Mouse (Mus musculus) CH12.LX (cell line): Measurements from ENCODE around the gene Fyb.

Experiments
- CTCF ChIP-seq, 2 experiments: IDR thresholded peaks in 1 of 2; conservative IDR thresholded peaks in 1 of 2; 2 replicates each; pipeline ENCODE4 v1.5.1; 2011 to 2012; ENCODE audit warnings: low read depth in 2 of 2, low read length in 2 of 2, improper control_type of control experiment in 1 of 2, inconsistent platforms in 1 of 2, mild to moderate bottlenecking in 1 of 2, moderate library complexity in 1 of 2
- EP300 ChIP-seq: IDR thresholded peaks from 2 replicates; pipeline ENCODE4 v1.6.1; 2011; ENCODE audit warnings: low read length, improper control_type of control experiment
- JUN ChIP-seq: IDR thresholded peaks from 2 replicates; pipeline ENCODE4 v1.6.1; 2011; ENCODE audit warnings: low read depth, mild to moderate bottlenecking, low read length, improper control_type of control experiment, moderate library complexity; ENCODE audit not compliant: insufficient read depth
- JUND ChIP-seq: conservative IDR thresholded peaks from 2 replicates; pipeline ENCODE4 v1.6.1; 2011; ENCODE audit warnings: low read depth, low read length, improper control_type of control experiment
- MAX ChIP-seq: IDR thresholded peaks from 2 replicates; pipeline ENCODE4 v1.6.1; 2011; ENCODE audit warnings: low read length, improper control_type of control experiment
- MAZ ChIP-seq: IDR thresholded peaks from 2 replicates; pipeline ENCODE4 v1.6.1; 2012; ENCODE audit warnings: low read depth, mild to moderate bottlenecking, inconsistent platforms, low read length, improper control_type of control experiment, moderate library complexity
- POLR2A ChIP-seq: IDR thresholded peaks from 2 replicates; pipeline ENCODE4 v1.6.1; 2011; ENCODE audit warnings: low read depth, mild to moderate bottlenecking, improper control_type of control experiment, low read length
- POLR2AphosphoS2 ChIP-seq: IDR thresholded peaks from 2 replicates; pipeline ENCODE4 v1.6.1; 2011; ENCODE audit warnings: low read depth, low read length, improper control_type of control experiment
- SIN3A ChIP-seq: IDR thresholded peaks from 2 replicates; pipeline ENCODE4 v1.6.1; 2012; ENCODE audit warnings: low read length, improper control_type of control experiment, inconsistent platforms

GRCm38 (mm10) chr15:6711226-6711625, 188.6 kb downstream of the Fyb start:
- no peak for TF ChIP-seq SIN3A
- no peak for TF ChIP-seq POLR2AphosphoS2
- TF ChIP-seq EP300 = no peak
- TF ChIP-seq POLR2A = no peak
- no peak for TF ChIP-seq JUN
- no peak for TF ChIP-seq CTCF (conservative IDR thresholded peaks at IDR 0.05 in 1 of 2, IDR thresholded peaks at IDR 0.05 in 1 of 2; ENCODE audit: low read depth in 2 of 2, low read length in 2 of 2)
- TF ChIP-seq JUND = no peak
- no peak for TF ChIP-seq MAZ
- TF ChIP-seq MAX = no peak
